Mouse (Mus musculus) lung, adult 10 weeks (tissue): Measurements from ENCODE around the gene Caap1. TPM values are rescaled to one million over a fixed set of nuclear protein-coding genes. Genes with fewer than 3 reads are reported as not detected.

Source experiments
- polyA plus RNA-seq: library from polyadenylated mRNA; stranded (reverse); fragments of 350-450 nt; fragmentation: Illumina TruSeq; extraction: RNeasy Lipid Tissue Mini Kit (QIAGEN cat#74804); gene quantifications from one replicate; pipeline ENCODE4 v1.2.3, GENCODE M21; 2014; ENCODE audit warnings: low read depth, low replicate concordance; ENCODE audit not compliant: insufficient read depth

Caap1 gene
- polyA plus RNA-seq, result 5.3 TPM

DNA sequence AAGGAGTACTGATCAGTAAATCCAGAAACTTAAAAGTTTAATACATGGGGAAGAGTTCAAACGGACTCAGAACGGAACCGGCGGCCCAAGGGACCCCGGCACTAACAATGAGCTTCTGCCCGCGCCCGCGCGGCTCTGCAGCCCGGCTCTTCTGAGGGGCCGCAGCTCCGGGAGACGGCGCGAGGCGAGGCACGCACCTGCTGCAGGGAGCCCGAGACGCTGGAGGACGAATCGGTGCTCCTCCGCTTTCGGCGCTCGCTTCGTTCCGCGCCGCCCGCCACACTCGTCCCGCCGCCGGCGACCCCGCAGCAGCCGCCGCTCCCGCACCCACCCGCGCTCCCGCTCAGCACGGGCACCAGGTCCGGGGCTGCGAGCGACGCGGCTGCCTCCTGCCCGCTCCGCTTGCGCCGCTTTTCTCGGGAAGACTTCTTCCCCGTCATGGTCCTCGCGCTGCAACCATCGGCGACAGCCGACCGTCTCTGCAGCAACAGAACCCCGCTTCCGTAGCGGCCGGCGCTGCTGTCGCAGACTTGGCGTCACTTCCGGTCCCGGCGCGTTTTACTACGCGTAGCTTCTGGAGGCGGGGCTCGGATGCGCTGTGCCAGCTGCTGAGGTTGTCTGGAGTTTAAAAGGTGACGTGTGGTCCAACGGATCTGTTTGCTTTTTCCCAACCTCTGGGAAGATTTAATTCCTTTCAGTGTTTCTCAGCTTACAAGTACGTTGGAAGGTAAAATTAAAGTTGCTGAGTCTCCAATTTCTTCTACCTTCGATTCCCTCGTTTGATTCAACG lies at the start of gene Caap1, which contains the start of gene Gm10306:
TSS of gene Caap1 (minus strand) at position 532 of the 790 bp plus-strand sequence.
TSS of gene Gm10306 (plus strand) at position 282 of the 790 bp plus-strand sequence.

GRCm38 (mm10) chr4:94603031-94603629 lies 46.5 kb upstream of the Caap1 start, which contains the start of gene Plaa:
Gene Plaa (minus strand): TSS chr4:94603244.

Other genes with a start within 250 kb of the Caap1 start
- gene Gm10306, start 250 bp downstream of the Caap1 start, polyA plus RNA-seq, result not detected
- gene Plaa, start 46.4 kb upstream of the Caap1 start, polyA plus RNA-seq, result 17.0 TPM
- 10.2 TPM for gene Ift74, start 57.7 kb upstream of the Caap1 start, polyA plus RNA-seq
- gene Lrrc19, start 93.3 kb upstream of the Caap1 start, polyA plus RNA-seq, result not detected
- gene Tek, start 182.5 kb upstream of the Caap1 start, polyA plus RNA-seq, result 80.5 TPM